Mouse (Mus musculus) midbrain, embryonic 14.5 days (tissue): ENCODE results near the gene Snrpc. TPM values are rescaled to one million over a fixed set of nuclear protein-coding genes. Genes with fewer than 3 reads are reported as not detected.
"Not testable (repeated sequence)": the region's sequence is repeated elsewhere in the genome, so short reads cannot be mapped to it uniquely, and the experiment has no call there.

Experiments used
- ATAC-seq: fragments of 200-750 bp; cut with Nextera tagmentation; 2 replicates; pipeline ENCODE4 v1.8.0; 2017; ENCODE audit warnings: moderate number of reproducible peaks, moderate library complexity; ENCODE audit not compliant: low FRiP score, low TSS enrichment
- DNase-seq: peaks from one replicate; pipeline ENCODE4 v3.0.0-alpha.2; 2015
- H3K27ac ChIP-seq: fragments of 300-500 bp; sonication (generic); replicated peaks from 2 replicates; pipeline ENCODE4 v1.5.1; 2014; ENCODE audit warnings: mild to moderate bottlenecking, low read depth, low read length, moderate library complexity
- H3K27me3 ChIP-seq: fragments of 300-500 bp; sonication (generic); 2 replicates; pipeline ENCODE4 v1.6.1; 2014; ENCODE audit warnings: low read length, control low read depth, mixed read lengths; ENCODE audit not compliant: control insufficient read depth, insufficient read depth
- H3K36me3 ChIP-seq: fragments of 300-500 bp; sonication (generic); 2 replicates; pipeline ENCODE4 v1.6.1; 2014; ENCODE audit warnings: low read length, control low read depth; ENCODE audit not compliant: control insufficient read depth, insufficient read depth
- H3K4me1 ChIP-seq: fragments of 300-500 bp; sonication (generic); 2 replicates; pipeline ENCODE4 v1.6.1; 2014; ENCODE audit warnings: mild to moderate bottlenecking, antibody characterized with exemption, low read length, control low read depth; ENCODE audit not compliant: control insufficient read depth, insufficient read depth
- H3K4me2 ChIP-seq: fragments of 300-500 bp; sonication (generic); 2 replicates; pipeline ENCODE4 v1.6.1; 2014; ENCODE audit warnings: mild to moderate bottlenecking, low read length, moderate library complexity
- H3K4me3 ChIP-seq: fragments of 300-500 bp; sonication (generic); replicated peaks from 2 replicates; pipeline ENCODE4 v1.5.1; 2014; ENCODE audit warnings: low read depth, low read length
- H3K9ac ChIP-seq: fragments of 300-500 bp; sonication (generic); replicated peaks from 2 replicates; pipeline ENCODE4 v1.6.1; 2014; ENCODE audit warnings: mild to moderate bottlenecking, low read length, moderate library complexity
- H3K9me3 ChIP-seq: fragments of 300-500 bp; sonication (generic); 2 replicates; pipeline ENCODE4 v1.6.1; 2016; ENCODE audit warnings: low read length, control low read depth, mixed read lengths; ENCODE audit not compliant: control insufficient read depth
- WGBS: fragments of 180-500 bp; shearing (Covaris S2); extraction: QIAGEN DNeasy Blood & Tissue Kit; methylation state at CpG from one replicate; pipeline ENCODE4 v1.1.7; 2014; 5-methylcytosine and 5-hydroxymethylcytosine counted together
- polyA plus RNA-seq: library from polyadenylated mRNA; unstranded; fragments of >200 nt; fragmentation: Nextera tagmentation; extraction: Ambion mirVana; gene quantifications from 2 replicates; pipeline ENCODE4 v1.2.1, GENCODE M21; 2014

Gene Snrpc
- polyA plus RNA-seq: 240 and 274 TPM in 2 replicates

DNA sequence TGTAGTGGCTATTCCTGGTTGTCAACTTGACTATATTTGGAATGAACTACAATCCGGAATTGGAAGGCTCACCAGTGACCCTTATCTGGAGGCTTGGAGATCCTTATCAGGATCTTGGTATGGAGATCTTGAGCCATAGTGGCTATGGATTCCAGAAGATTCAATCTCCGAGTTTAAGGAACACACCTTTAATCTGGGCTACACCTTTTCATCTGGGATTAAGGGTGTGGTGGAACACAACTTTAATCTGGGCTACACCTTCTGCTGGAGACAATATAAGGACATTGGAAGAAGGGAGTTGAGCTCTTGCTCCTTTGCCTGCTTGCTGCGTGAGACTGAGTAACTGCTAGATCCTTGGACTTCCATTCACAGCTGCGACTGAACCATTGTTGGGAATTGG lies at the start of gene Snrpc:
Gene Snrpc (plus strand): TSS at position 301 of the 400 bp plus-strand sequence.
- H3K9ac ChIP-seq, ATAC-seq, DNase-seq, H3K36me3 ChIP-seq, H3K4me2 ChIP-seq, H3K4me3 ChIP-seq, H3K4me1 ChIP-seq, H3K9me3 ChIP-seq, H3K27me3 ChIP-seq, H3K27ac ChIP-seq: not testable (repeated sequence)
- 77% methylated on average over 3 of the region's 4 CpGs for WGBS

DNA sequence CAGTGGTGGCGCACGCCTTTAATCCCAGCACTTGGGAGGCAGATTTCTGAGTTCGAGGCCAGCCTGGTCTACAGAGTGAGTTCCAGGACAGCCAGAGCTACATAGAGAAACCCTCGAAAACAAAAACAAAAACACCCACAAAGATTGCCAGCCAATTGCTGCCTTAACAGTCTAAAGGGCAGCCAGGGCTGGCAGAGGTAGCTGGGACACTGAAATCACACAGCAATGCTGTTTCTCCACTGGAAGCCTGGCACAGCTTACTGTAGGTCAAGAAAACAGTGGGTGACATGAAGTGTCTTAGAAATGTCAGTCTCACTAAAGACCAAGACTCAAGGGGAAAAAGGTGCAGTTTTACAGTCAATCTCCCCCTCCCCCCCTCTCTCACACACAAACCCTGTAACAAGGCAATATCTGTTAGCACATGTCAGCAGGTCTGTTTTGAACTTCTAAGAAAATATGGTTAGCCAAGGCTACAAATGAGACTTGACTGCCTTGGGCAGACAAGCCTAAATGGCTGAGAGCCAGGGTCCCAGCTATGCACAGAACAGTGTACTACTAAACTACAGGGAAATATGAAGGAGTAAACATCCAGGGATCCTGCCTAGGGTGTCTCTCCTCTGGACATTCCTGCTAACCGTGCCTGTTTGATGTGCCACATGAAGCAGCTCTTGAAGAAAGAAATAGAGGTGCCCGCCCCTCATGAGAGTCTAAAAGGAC lies 49.3 kb upstream of the Snrpc start:
- H3K36me3 ChIP-seq: peaks cover 19% of the 10 kb centered on the region
- no peak overlapping the region for H3K9ac ChIP-seq
- no peaks in the 10 kb centered on the region for H3K9me3 ChIP-seq
- no peak overlapping the region for H3K27ac ChIP-seq
- DNase-seq: no peak
- no peak overlapping the region for H3K4me3 ChIP-seq
- no peak for ATAC-seq
- 93% methylated on average over 6 of the region's 6 CpGs for WGBS
- H3K4me1 ChIP-seq: no peaks in the 10 kb centered on the region
- H3K4me2 ChIP-seq: no peak overlapping the region
- H3K27me3 ChIP-seq: no peaks in the 10 kb centered on the region

DNA sequence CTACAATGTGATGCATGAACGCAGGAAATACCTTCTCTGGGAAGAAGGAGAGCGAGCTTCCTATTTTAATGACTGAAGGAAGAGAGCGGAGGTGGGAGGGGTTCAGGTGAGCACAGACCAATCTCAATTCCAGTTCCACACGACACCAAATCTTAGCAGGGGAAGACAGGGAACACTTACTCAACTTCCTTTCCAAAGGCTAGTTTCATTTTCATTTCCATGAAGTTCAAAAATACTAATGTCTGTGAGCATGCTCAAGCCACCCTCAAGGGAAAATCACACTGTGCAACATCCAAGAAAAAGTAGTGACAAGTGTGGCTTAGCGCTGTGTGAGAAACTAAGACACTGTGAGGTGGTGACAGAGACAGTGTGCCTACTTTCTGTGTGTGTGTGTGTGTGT lies 47.9 kb upstream of the Snrpc start:
- Histone ChIP-seq H3K27me3 (no peaks in the 10 kb centered on the region), H3K9me3 (no peaks in the 10 kb centered on the region), H3K27ac (no peak overlapping the region), H3K4me1 (no peaks in the 10 kb centered on the region), H3K9ac (no peak overlapping the region), H3K4me2 (no peak overlapping the region), H3K36me3 (peaks cover 9% of the 10 kb centered on the region), H3K4me3 (no peak overlapping the region)
- no peak for ATAC-seq
- no peak for DNase-seq
- WGBS: 91% methylated on average over 5 of the region's 5 CpGs

DNA sequence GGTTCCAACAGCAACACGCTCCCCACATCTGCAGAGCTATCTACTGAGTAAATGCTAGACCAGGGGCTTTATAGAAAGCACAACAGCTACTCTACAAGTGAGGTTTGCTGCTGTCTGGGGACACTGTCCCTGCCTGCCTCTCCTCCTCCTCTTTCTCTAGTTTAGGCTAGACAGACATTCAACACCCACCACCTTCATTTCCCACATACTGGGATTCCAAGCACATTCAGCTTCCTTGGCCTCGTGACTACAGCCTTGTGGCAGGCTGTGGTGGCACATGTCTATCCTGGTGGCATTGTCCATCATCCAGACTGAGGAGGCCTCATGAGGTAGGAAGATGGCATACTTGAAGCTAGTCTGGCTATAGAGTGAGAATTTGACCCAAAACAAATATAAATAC lies 47.0 kb upstream of the Snrpc start:
- DNase-seq (no peak), ATAC-seq (no peak)
- Histone ChIP-seq H3K9me3 (no peaks in the 10 kb centered on the region), H3K27me3 (no peaks in the 10 kb centered on the region), H3K4me1 (peaks cover 2% of the 10 kb centered on the region), H3K9ac (no peak overlapping the region), H3K36me3 (peaks cover under 1% of the 10 kb centered on the region; the same call in 1 of the 2 replicates), H3K4me3 (no peak overlapping the region), H3K27ac (no peak overlapping the region), H3K4me2 (no peak overlapping the region)
- WGBS: 78% methylated on average over 2 of the region's 2 CpGs

DNA sequence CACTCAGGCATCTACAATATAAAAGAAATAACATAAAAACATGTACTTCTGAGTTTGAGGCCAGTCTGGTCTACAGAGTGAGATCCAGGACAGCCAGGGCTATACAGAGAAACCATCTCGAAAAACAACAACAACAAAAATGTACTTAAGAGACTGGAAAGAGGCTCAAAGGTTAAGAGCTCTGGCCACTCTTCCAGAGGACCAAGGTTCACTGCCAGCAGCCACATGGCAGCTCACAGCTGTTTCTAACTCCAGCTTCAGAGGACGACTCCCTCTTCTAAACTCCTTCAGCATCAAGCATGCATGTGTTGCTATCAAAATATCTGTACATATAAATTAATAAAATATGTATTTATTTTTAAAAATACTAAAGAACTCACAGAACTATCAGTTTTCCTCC lies 46.4 kb upstream of the Snrpc start:
- Histone ChIP-seq H3K4me1 (peaks cover 8% of the 10 kb centered on the region), H3K27me3 (no peaks in the 10 kb centered on the region), H3K4me3 (no peak overlapping the region), H3K36me3 (no peaks in the 10 kb centered on the region), H3K9me3 (no peaks in the 10 kb centered on the region), H3K4me2 (no peak overlapping the region), H3K9ac (no peak overlapping the region), H3K27ac (no peak overlapping the region)
- DNase-seq: no peak
- no peak for ATAC-seq
- 90% methylated on average over 2 of the region's 2 CpGs for WGBS

DNA sequence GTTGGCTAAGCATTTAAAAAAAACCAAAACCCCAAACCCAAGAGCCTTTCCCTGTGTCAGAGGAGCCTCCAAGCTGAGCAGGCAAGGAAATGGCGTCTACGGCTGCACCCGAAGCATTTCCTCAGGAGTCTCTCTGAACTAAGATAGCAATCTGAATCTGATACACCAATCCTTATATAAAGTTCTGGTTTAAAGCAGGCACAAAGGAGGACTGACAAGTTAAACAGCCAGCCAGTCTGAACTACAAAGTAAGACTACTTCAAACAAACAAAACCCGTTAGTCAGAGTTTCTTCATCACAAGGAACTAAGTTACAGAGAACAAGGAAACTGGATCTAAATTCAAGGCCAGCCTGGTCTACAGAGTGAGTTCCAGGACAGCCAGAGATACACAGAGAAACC lies 45.4 kb upstream of the Snrpc start:
- WGBS: 90% methylated on average over 4 of the region's 4 CpGs
- no peak overlapping the region for H3K9ac ChIP-seq
- no peak for DNase-seq

DNA sequence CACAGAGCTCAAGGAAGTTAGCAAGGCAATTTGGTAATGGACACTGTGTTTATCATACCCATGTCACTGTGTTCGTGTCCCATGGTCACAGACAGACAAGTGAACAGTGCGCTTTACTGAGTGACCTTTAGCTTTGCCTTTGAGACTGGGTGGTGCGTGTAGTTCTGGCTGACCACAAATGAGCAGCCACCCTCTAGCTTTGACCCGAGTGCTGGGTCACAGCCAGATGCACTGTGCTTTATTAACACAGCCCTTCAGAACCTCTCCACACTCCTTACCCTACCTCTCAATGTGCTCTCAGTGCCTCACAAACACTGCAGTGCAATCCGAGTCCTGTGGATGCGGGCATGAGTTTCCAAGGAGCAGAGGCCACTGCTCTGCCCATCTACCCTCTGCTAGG lies 44.8 kb upstream of the Snrpc start:
- ATAC-seq: no peak
- H3K9me3 ChIP-seq: no peaks in the 10 kb centered on the region
- H3K4me2 ChIP-seq: no peak overlapping the region
- no peaks in the 10 kb centered on the region for H3K27me3 ChIP-seq
- no peak overlapping the region for H3K9ac ChIP-seq
- no peak for DNase-seq
- 97% methylated on average over 6 of the region's 6 CpGs for WGBS
- no peak overlapping the region for H3K27ac ChIP-seq
- peaks cover 22% of the 10 kb centered on the region for H3K4me1 ChIP-seq
- H3K36me3 ChIP-seq: no peaks in the 10 kb centered on the region
- no peak overlapping the region for H3K4me3 ChIP-seq

More for the DNA sequence above, 45.4 kb upstream of the Snrpc start:
- Histone ChIP-seq H3K27me3 (no peaks in the 10 kb centered on the region), H3K4me2 (no peak overlapping the region), H3K9me3 (no peaks in the 10 kb centered on the region), H3K4me1 (peaks cover 17% of the 10 kb centered on the region), H3K4me3 (no peak overlapping the region), H3K27ac (no peak overlapping the region), H3K36me3 (no peaks in the 10 kb centered on the region)
- no peak for ATAC-seq

DNA sequence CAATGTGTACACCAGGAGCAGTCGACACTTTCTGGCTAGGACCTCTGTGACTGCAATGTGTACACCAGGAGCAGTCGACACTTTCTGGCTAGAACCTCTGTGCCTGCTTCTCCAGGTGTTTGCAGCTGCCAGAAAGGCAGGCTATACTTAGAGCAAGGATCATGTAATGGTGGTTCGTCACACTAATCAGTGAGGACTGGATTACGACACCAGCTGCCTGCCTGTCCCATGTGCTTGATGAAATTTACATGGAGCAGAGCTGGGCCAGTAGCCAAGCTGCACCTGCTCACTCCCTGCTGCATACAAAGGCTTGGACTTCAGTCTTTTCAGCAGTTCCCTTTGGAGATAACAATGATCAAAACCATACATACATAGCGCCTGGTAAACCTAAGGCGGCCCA lies 41.2 kb upstream of the Snrpc start:
- DNase-seq (peak; percentile 83), ATAC-seq (peak; percentile 88)
- no peaks in the 10 kb centered on the region for H3K9me3 ChIP-seq
- no peaks in the 10 kb centered on the region for H3K36me3 ChIP-seq
- H3K4me2 ChIP-seq: peak overlapping the region; percentile 44
- no peak overlapping the region for H3K4me3 ChIP-seq
- H3K4me1 ChIP-seq: peaks cover 26% of the 10 kb centered on the region
- H3K27me3 ChIP-seq: no peaks in the 10 kb centered on the region
- H3K9ac ChIP-seq: peak overlapping the region; percentile 41; the same call in 1 of the 2 replicates
- peak overlapping the region; percentile 91 for H3K27ac ChIP-seq
- 16% methylated on average over 6 of the region's 6 CpGs for WGBS

DNA sequence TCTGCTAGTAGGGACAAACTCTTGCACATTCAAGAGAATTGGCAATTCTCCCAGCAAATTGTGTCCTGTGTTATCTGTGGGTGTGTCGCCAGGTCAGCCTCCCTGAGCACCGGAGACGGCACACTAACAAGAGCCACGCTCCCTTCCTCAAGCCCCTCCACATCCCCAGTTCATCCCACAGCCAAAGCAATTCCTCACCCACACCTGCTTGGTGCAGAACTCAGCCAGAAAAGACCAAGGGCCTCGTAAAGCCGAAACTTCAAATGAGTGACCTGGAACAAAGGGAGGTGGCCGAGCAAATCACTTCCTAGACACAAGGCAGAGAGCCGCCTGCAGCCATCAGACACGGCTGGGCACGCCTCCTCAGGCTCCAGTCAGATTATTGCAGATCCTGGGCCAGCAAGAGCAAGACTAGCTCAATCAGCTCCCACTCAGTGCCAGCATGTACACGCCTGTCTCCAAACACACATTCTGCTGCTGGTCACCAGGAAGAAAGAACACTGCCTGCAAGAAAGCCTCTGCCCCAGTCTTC lies 40.5 kb upstream of the Snrpc start:
- no peaks in the 10 kb centered on the region for H3K36me3 ChIP-seq
- ATAC-seq (peak; percentile 59; the same call in 1 of the 2 replicates), DNase-seq (peak; percentile 74)
- H3K27ac ChIP-seq: peak overlapping the region; percentile 91
- H3K27me3 ChIP-seq: no peaks in the 10 kb centered on the region
- peaks cover 26% of the 10 kb centered on the region for H3K4me1 ChIP-seq
- no peak overlapping the region for H3K4me3 ChIP-seq
- H3K4me2 ChIP-seq: peak overlapping the region; percentile 44
- peak overlapping the region; percentile 41 for H3K9ac ChIP-seq
- no peaks in the 10 kb centered on the region for H3K9me3 ChIP-seq
- WGBS: 9% methylated on average over 11 of the region's 11 CpGs
